Mouse (Mus musculus) retina, embryonic 14.5 days (tissue): ENCODE measurements around the gene Cope.

Experiments
- DNase-seq: peaks from one replicate; pipeline ENCODE4 v3.0.0-alpha.2; 2015; ENCODE audit warnings: low spot score

Cope gene

GRCm38 (mm10) chr8:70309311-70309710 lies 7.0 kb downstream of the Cope start:
- peak; percentile 63 for DNase-seq

GRCm38 (mm10) chr8:70313399-70313798 lies 11.1 kb downstream of the Cope start:
- no peak for DNase-seq

GRCm38 (mm10) chr8:70315624-70316510 lies 13.5 kb downstream of the Cope start, which contains the start of gene Cers1:
Cers1 (plus strand) TSS chr8:70315775.
- DNase-seq: peak; percentile 77

- peak; percentile 95 for DNase-seq
Observed at GRCm38 (mm10) chr8:70316511-70317504, 14.5 kb downstream of the Cope start.

GRCm38 (mm10) chr8:70317872-70318271 lies 15.6 kb downstream of the Cope start:
- no peak for DNase-seq

GRCm38 (mm10) chr8:70323716-70324115 lies 21.4 kb downstream of the Cope start:
- DNase-seq: no peak

GRCm38 (mm10) chr8:70327512-70327911 lies 25.2 kb downstream of the Cope start:
- DNase-seq: no peak

GRCm38 (mm10) chr8:70329124-70329834 lies 27.0 kb downstream of the Cope start, which contains the start of gene Gdf1:
Gdf1 (plus strand) TSS chr8:70329817.
- no peak for DNase-seq

GRCm38 (mm10) chr8:70329835-70330740 lies 27.8 kb downstream of the Cope start:
- peak; percentile 43 for DNase-seq

- DNase-seq: peak; percentile 70
Observed at GRCm38 (mm10) chr8:70330741-70331364, 28.5 kb downstream of the Cope start.

- peak; percentile 19 for DNase-seq
Observed at GRCm38 (mm10) chr8:70331526-70331925, 29.2 kb downstream of the Cope start.

GRCm38 (mm10) chr8:70332070-70332877 lies 30.0 kb downstream of the Cope start:
- DNase-seq: peak; percentile 87

GRCm38 (mm10) chr8:70332878-70333202 lies 30.5 kb downstream of the Cope start:
- DNase-seq: no peak

GRCm38 (mm10) chr8:70338931-70339330 lies 36.6 kb downstream of the Cope start:
- no peak for DNase-seq

GRCm38 (mm10) chr8:70340659-70341058 lies 38.3 kb downstream of the Cope start:
- DNase-seq: no peak

- DNase-seq: no peak
Observed at GRCm38 (mm10) chr8:70342007-70342406, 39.7 kb downstream of the Cope start.

- DNase-seq: no peak
Observed at GRCm38 (mm10) chr8:70343076-70343475, 40.8 kb downstream of the Cope start.

- DNase-seq: peak; percentile 75
Observed at GRCm38 (mm10) chr8:70343696-70344095, 41.4 kb downstream of the Cope start.

- no peak for DNase-seq
Observed at GRCm38 (mm10) chr8:70344279-70344678, 42.0 kb downstream of the Cope start.
